Mouse (Mus musculus): ENCODE results near the gene Il23a. TPM values are rescaled to one million over a fixed set of nuclear protein-coding genes. Genes with fewer than 3 reads are reported as not detected.
"Not testable (repeated sequence)": the region's sequence is repeated elsewhere in the genome, so short reads cannot be mapped to it uniquely, and the experiment has no call there.

The Il23a gene
- total RNA-seq (2021), result not detected in 2 replicates
- long read RNA-seq, result 0 reads

DNA sequence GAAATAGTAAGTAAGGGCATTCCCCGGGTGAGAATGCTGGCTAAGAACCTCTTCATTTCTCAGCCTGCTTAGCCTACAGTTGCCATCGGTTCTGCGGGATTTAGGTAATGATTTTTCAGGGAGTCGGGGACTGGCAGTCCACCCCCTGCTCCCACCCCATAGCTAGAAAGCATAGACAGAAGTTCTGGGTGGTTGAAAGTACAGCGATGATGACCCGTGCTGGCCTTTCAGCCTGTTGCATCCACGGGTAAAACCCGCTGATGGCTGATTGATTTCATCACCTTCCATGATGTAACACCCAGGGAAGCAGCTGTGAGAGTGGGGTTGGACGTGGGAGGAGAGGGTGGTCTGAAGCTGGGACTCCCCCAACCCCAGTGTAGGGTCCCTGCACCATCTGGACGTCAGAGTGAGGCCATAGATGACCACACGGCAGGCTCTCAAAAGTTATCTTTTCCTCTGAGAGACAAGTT lies at the start of gene Il23a:
Il23a (minus strand) TSS at position 51 of the 470 bp plus-strand sequence.
- no peak for DNase-seq

DNA sequence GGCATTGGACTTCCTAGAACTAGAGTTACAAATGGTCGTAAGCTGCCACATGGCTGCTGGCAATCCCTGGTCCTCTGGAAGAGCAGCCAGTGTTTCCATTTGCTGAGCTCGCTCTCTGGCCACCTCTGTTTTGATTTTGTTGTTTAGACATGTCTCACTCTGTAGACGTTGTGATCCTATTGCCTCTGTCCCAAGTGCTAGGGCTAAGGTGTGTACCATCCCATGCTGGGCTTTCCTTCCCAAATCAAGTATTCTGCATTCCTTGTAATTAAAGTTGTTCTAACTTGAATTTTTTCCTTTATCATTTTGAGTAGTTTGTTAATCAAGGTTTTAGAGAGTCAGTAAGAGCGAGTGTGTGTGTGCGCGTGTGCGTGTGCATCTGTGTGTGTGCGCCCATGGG lies 49.0 kb upstream of the Il23a start:
- no peak for DNase-seq

DNA sequence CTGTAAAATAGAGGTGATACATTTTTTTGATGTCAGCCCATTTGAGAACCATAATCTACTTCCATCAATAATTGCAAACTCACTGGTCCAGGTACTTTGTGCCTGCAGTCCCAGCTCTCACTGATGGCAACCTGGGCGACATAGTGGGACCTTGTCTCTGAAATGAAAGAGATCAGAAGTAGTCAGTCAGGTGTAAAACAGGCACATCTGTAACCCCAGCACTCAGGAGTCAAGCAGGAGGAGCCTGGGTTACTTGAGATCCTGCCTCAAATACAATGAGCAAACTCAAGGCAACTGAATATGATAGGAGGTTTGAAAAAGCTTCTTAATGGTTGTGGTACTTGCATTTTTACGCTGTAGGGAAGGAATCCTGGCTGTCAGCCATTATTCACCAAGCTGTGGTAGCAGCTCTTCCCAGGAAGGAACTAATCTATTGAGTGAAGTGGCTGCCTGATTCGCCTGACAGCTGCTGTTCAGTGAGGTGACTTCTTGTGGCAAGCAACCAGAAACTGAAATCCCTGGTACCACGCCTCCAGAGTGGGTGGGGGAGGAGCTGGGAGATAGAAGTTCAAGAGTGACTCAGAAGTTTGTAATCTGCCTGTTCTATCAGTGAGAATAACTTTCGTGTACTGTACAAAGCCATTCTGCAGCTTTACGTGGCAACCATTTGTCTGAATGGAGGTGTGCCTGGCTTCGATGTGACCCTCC lies 46.2 kb upstream of the Il23a start:
- peak; percentile 73 for DNase-seq

DNA sequence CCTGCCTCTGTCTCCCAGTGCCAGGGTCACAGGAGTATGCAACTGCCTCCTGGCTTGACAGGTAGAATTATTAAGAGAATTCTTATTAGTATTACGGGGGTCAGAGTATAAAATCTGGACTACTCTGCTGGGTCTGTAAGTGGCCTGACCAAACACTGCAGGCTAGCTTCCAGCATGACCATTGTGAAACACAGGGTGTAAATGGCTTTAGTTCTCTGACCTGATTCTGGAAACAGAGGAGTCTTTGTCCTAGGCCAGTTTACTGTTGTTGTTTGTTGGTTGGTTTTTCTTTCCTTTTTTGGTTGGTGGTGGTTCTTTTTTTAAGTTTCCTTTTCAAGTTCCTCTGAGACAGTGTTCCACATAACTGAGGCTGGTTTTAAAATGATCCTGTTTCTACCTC lies 44.9 kb upstream of the Il23a start:
- no peak for DNase-seq

DNA sequence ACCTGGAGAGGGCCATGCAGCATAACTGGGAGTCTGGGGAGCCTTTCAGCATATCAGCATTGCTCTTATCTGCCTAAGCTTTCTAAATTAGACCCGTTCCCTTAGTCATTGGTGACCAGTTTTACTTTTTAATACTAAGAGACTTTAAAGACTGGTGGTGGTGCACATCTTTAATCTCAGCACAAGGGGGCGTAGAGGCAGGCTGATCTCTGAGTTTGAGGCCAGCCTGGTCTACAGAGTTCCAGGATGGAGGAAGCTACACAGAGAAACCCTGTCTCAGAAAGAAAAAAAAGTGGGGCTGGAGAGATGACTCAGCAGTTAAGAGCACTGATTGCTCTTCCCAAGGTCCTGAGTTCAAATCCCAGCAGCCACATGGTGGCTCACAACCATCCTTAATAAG lies 41.7 kb upstream of the Il23a start:
- DNase-seq, result no peak

DNA sequence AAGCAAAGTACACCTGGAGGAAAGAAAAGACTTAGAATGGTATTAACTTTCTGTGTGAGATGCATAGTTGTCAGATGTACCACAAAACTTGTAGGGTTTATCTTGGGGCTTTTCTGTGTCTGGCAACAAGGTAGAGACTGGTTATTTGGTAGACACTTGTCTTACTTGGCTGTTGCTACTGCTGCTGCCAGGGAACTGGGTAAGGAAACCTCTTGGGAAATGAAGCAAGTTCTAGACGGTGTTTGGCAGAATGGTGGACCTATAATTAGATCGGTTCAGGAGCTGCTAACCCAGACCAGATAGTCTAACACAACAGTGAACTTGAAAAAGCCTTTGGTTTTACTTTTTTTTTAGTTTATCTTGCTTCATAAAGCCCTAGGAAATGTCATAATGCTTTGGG lies 40.4 kb upstream of the Il23a start:
- no peak for DNase-seq

DNA sequence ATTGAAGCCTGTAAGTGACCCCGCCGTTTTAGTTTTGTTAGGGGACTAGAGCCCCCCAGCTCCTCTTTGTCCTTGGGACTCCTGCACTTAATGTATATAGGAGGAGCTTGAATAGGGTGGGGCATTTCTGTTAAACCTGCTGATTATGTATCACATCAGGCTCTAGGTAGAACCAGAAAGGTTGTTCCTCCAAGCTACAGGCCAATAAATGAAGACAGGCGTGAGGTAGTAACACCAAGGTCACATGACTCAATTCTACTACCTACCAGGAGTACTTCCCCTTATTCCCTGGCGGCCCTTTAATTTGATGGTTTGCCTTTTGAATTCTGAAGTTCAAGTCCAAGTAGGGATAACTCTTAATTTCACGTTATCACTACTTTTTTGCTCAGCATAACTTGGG lies 39.9 kb upstream of the Il23a start:
- DNase-seq, result no peak

DNA sequence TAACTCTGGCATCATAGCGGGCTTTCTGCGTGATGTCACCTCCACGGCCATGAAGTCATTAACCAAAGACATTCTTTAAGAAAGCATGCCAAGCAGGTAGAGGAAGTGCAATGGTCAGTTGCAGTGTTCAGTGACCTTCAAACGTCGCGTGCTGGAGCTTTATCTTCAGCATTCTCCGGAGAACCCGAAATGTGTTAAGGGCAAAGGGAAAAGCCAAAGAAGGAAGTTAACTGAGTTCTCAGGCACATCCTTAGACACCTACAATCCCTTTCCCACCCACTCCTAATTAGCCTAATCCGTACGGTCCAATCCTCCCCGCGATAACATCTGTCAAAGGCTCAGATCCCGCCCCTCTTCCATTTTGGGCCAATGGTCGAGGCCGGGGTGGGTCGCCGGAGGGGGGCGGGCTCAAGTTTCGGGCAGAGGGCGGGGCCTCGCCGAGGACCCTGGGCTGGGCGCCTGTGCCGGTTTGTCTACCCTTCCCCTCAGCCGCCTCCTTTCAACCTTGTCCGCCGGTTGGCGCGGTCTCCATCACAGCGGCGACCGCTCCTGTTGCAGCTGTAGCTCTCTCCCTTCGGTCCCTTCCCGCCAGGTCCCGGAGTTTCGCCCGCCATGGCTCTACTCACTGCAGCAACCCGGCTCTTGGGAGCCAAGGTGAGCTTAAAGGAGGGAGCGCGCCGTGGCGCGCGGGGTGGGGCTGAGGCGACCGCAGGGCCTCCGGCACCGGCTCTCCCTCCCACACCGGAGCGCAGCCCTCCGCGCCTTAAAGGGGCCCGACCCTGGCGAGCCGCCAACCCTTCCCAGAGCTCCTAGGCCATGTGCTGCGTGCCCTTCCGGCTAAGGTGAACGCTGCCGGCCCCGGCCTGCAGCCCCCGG lies 39.0 kb upstream of the Il23a start, which contains the start of gene Cs:
Cs (plus strand) TSS at position 429 of the 876 bp plus-strand sequence.
- peak; percentile 98 for DNase-seq

DNA sequence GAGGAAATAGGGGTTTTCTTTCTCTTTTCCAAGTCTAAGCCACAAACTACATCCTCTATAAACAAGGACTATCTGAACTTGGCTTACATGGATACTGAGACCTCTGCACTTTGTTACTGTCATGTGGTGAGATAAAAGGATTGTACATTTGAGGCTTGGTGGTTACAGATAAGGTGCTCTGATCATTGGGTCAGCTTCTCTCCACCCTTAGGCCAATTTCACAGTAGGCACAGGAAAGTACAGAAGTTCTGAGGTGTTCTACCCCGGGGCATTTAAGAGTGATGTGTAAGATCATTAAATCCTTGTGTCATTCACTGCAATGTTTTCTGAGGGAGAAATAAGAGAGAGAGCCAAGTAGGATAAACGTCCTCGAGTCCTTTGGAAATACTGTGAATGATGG lies 38.0 kb upstream of the Il23a start:
- no peak for DNase-seq

DNA sequence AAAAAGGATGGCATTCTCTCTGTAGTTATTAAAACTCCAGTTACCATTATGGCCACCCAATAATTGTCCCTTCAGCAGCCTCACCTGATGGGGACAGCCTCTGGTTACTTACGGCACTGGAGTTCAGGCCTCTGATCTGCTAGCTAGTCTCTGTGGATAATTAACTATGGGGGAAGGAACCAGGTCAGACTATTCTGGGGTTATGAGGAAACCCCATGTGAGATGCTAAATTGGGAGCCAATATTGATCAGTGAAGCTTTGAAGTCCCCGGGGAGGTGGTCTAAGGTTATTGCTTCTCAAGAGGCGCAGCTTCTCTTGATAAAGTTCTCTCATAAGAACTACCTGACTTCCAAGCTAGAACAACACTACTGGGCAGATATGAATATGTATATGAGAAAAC lies 37.6 kb upstream of the Il23a start:
- no peak for DNase-seq

DNA sequence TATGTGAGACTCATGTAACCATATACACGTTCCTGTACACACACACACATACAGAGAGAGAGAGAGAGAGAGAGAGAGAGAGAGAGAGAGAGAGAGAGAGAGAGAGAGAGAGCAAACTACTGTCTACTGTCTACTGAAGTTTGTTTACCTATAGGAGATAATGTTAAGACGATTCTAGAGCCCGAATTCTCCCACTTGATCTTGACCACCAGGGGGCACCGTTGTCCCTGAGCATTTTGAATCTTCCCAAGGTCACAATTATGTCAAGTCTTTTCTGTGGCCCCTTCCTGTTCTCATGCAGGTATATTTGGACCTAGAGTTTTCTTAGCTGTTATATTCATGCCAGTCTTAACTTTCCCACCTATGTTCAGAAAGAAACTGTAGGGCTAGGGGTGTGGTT lies 37.0 kb upstream of the Il23a start:
- peak; percentile 78 for DNase-seq

DNA sequence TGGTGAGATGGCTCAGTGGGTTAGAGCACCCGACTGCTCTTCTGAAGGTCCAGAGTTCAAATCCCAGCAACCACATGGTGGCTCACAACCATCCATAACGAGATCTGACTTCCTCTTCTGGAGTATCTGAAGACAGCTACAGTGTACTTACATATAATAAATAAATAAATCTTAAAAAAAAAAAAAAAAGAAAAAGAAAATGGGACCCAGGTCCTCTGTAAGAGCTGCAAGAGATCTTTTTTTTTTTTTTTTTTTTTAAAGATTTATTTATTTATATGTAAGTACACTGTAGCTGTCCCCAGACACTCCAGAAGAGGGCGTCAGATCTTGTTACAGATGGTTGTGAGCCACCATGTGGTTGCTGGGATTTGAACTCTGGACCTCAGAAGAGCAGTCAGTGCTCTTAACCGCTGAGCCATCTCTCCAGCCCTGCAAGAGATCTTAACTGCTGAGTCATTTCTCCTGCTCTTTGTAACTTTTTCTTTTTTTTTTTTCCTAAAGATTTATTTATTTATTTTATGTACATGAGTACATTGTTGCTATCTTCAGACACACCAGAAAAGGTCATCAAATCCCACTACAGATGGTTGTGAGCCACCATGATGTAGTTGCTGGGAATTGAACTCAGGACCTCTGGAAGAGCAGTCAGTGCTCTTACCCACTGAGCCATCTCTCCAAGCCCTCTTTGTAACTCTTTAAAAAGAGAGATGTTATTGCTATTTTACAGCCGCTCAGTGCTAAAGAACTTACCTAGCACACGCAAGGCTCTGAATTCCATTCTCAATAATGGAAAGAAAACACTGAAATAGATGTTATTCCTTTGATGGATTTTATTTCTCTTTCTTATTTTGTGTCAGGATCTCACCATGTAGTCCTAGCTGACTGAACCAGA lies 34.1 kb upstream of the Il23a start:
- DNase-seq, result not testable (repeated sequence)

DNA sequence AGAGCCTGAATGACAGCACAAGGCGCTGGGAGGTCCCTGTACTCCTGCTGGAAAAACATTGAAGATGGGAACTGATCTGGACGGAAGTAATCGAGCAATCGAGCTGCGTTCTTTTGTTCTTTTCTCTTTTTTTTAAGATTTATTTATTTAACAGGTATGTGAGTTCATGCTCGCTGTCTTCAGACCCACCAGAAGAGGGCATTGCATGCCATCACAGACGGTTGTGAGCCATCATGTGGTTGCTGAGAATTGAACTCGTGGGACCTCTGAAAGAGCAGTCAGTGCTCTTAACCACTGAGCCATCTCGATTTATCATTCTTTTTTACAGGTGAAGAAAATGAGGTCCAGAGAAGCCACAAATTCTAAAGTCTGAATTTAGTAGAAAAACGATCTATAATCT lies 29.1 kb upstream of the Il23a start:
- no peak for DNase-seq

DNA sequence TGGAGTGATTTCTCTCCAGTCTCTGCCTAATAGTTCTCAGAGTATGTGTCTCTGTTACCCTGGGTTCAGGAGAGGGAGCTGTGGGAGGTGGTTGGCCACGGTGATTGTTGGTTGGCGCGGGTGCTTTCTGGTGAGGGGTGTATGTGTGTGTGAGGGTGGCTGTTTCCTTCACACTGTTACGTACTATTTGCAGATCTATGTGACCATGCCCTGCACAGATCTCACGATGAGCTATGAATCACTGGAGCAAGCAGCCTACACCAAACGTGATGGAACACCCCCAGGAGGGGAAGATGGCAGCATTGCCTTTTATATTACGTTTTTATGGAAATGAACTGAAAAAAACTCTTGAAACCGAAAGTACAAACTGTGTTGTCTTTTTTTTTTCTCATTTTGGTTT lies 28.3 kb upstream of the Il23a start:
- DNase-seq, result no peak

DNA sequence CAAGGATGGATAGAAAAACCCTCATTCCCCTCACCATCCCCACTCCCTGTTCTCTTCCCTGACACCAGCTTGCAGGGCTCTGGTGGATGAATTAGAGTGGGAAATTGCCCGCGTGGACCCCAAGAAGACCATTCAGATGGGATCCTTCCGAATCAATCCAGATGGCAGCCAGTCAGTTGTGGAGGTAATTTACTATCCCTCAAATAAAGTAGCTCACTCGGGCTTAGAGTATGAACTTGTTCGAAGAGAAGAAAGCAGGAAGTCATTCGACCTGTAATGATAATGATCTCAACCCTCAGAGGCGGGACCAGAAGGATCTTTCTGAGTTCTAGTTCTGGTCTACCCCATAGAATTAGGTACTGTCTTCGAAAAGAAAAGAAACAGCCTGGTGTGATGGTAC lies 25.0 kb upstream of the Il23a start:
- DNase-seq, result no peak

DNA sequence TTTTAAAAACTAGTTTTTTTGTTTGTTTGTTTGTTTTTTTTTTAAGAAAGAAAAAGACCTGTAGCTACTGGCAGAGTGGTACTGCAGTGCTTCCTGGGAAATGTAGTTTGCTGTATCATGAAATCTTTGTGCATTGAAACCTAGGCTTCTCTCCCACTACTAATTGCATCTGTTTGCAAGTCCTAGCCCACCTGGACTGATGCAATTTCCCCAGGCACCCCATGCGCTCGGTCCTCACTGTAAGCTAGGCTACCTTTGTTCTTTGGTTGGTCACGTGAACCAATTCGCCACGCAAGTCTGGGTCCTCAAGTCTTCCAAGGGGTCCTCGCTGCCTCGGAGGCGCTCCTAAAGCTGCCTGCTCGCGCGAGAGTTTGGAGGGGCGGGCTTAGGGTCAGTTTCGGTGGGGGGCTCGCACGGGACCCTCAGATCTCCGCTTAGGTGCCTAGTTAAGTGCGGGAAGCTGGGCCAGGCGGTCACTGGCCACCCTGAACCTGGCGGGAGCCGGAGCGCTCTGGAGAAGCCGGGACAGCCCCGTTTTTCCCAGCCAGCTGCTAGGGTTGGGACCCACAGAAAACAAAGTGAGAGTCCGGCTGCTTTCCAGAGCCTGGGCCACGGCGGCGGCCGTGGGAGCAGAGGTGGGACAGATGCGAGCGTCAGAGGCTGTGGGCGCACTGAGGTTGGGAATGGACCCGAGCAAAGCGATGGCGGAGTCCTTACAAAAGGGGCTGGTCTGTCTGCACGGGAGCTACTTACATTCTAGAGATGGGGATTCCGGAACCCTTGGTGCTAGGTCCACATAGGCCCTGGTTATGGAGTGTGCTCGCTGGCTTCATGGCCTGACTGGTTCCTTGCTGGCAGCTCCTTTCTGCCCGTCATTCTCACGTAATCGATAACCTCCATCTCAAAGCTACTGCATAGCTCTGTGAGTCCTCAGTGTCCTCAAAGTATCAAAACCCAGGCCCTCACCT lies 23.9 kb upstream of the Il23a start, which contains the start of gene Cnpy2:
Cnpy2 (plus strand) TSS at position 319 of the 968 bp plus-strand sequence.
- DNase-seq, result peak; percentile 80

DNA sequence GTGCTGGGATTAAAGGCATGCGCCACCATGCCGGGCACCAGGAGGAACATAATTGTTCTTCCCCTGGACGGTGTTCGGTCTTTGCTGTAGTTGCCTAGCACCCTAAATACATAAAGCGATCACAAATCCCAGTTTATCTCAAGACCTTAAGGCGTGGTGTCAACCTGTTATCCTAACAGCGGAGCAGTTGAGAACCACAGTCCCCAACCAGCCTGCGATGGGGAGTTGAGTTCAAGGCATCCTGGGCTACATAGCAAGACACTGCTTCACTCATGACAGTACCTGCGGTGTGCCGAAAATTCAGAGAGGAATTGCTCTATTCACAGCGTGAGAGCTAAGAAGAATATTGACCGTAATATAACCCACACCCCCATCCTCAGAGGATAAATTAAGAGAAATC lies 23.1 kb upstream of the Il23a start:
- no peak for DNase-seq

DNA sequence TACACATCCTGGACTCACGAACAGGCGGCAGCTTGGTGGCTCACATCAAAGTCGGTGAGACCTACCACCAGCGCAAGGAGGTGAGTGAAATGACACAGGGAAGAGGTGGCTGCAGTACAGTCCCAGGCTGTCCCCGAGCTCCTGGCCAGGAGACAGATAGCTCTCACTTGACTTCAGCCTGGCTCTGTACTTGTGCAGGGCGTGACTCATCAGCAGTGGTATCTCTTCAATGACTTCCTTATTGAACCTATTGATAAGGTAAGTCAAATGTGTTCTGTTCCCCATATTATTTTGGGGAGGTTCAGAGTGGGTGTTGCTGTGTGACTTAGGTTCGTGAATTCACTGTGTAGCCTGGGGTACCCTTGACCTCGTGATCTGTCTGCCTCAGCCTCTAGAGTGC lies 17.0 kb upstream of the Il23a start:
- no peak for DNase-seq

DNA sequence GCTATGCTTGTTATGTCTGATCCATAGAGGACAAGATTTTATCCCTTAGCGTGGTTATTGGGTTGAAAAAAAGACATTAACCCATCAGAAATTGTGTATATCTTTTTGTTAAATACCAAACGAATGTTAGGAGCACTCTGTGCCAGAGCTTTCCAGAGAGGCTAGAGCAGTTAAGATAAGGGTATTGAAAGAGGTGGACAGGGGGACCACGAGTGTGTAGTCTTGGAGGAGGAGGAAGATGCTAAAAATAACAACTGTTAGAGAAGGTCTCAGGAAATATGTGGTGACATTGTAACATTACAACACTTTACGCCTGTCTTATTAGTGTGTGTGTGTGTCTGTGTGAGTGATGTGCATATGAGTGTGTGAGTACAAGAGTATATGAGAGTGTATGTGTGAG lies 12.3 kb upstream of the Il23a start:
- no peak for DNase-seq

DNA sequence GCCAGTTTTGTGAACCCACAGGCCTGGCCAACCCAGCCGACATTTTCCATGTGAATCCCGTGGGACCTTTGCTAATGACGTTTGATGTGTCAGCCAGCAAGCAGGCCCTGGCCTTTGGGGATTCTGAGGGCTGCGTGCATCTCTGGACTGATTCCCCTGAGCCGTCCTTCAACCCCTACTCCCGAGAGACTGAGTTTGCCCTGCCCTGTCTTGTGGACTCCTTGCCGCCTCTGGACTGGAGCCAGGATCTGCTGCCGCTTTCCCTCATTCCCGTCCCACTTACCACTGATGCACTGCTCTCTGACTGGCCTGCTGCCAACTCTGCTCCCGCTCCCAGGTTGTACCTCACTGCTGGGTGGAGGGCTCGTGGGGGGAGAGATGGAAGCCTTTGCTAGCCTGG lies 11.6 kb upstream of the Il23a start:
- DNase-seq, result peak; percentile 71

DNA sequence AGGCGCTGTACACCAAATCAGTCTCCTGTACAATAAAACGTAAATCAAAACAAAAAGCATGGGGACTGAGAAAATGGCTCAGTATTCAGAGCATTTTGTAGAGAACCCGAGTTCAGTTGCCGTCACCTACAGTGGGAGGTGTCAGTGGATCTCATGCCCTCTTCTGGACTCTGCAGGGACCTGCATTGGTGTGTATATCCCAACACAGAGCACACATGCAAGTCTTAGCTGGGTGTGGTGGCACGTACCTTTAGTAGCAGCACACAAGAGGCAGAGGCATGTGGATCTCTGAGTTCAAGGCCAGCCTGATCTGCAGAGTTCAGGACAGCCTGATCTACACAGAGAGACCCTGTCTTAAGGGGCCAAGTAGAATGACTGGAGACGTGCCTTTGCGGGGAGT lies 11.1 kb upstream of the Il23a start:
- DNase-seq, result no peak
